Mouse (Mus musculus) liver, adult 2 months (tissue): Measurements from ENCODE around the gene Ptprg. TPM values are rescaled to one million over a fixed set of nuclear protein-coding genes. Genes with fewer than 3 reads are reported as not detected.

ENCODE experiments used
- DNase-seq: peaks from one replicate; pipeline ENCODE4 v3.0.0-alpha.2; 2011; ENCODE audit warnings: low read depth, low spot score; ENCODE audit errors: extremely low read depth
- H3K27ac ChIP-seq: fragments of 200-500 bp; replicated peaks from 2 replicates; pipeline ENCODE4 v1.5.1; 2012; ENCODE audit warnings: low read depth, mild to moderate bottlenecking, control low read depth, inconsistent platforms, low read length; ENCODE audit not compliant: insufficient read depth
- H3K27me3 ChIP-seq: fragments of 200-500 bp; 2 replicates; pipeline ENCODE4 v1.6.1; 2012; ENCODE audit warnings: mild to moderate bottlenecking, moderate library complexity, low read length, inconsistent platforms; ENCODE audit not compliant: control insufficient read depth, insufficient read depth
- H3K36me3 ChIP-seq: fragments of 200-500 bp; 2 replicates; pipeline ENCODE4 v1.6.1; 2012; ENCODE audit warnings: low read length, inconsistent platforms; ENCODE audit not compliant: control insufficient read depth, insufficient read depth
- H3K4me1 ChIP-seq: fragments of 200-500 bp; 2 replicates; pipeline ENCODE4 v1.6.1; 2011; ENCODE audit warnings: low read length; ENCODE audit not compliant: control insufficient read depth, insufficient read depth
- H3K4me3 ChIP-seq: fragments of 200-500 bp; 2 replicates; pipeline ENCODE4 v1.5.1; 2011; ENCODE audit warnings: low read depth, mild to moderate bottlenecking, control low read depth, low read length, moderate library complexity; ENCODE audit not compliant: insufficient read depth
- H3K79me2 ChIP-seq: fragments of 200-500 bp; 2 replicates; pipeline ENCODE4 v1.6.1; 2012; ENCODE audit warnings: inconsistent platforms, mild to moderate bottlenecking, low read length, moderate library complexity; ENCODE audit not compliant: control insufficient read depth, insufficient read depth
- H3K9ac ChIP-seq: fragments of 200-500 bp; 2 replicates; pipeline ENCODE4 v1.6.1; 2012; ENCODE audit warnings: low read depth, mild to moderate bottlenecking, control low read depth, inconsistent platforms, low read length
- CTCF ChIP-seq: fragments of 200-500 bp; IDR thresholded peaks from 2 replicates; pipeline ENCODE4 v1.5.1; 2011; ENCODE audit warnings: low read depth, low read length, control low read depth
- POLR2A ChIP-seq: fragments of 200-500 bp; IDR thresholded peaks from 2 replicates; pipeline ENCODE4 v1.6.1; 2011; ENCODE audit warnings: low read length, control low read depth; ENCODE audit not compliant: insufficient read depth; ENCODE audit errors: extremely low read depth
- WGBS: fragments of 180-500 bp; shearing (Covaris S2); methylation state at CpG from one replicate; pipeline ENCODE4 v1.1.7; 2018; 5-methylcytosine and 5-hydroxymethylcytosine counted together
- polyA plus RNA-seq: library from polyadenylated mRNA; depleted of rRNA; stranded (reverse); fragments of >200 nt; gene quantifications from 2 replicates; pipeline ENCODE4 v1.2.3, GENCODE M21; 2012
- total RNA-seq: library from RNA; depleted of rRNA; stranded (reverse); fragments of >200 nt; gene quantifications from 2 replicates; pipeline ENCODE4 v1.2.3, GENCODE M21; 2014

Ptprg gene
- total and polyA plus RNA-seq, 2 experiments: 17.4 to 19.9 TPM

GRCm38 (mm10) chr14:11640996-11641395, 87.7 kb downstream of the Ptprg start:
- Histone ChIP-seq H3K79me2 (peaks cover 26% of the 10 kb centered on the region; the same call in 1 of the 2 replicates), H3K9ac (no peak overlapping the region), H3K27ac (no peak overlapping the region), H3K4me1 (peaks cover 2% of the 10 kb centered on the region), H3K27me3 (no peaks in the 10 kb centered on the region), H3K4me3 (no peak overlapping the region), H3K36me3 (no peaks in the 10 kb centered on the region)
- peak; percentile 41 for DNase-seq
- no peak for TF ChIP-seq CTCF
- no peak for TF ChIP-seq POLR2A
- WGBS: 75% methylated on average over 3 of the region's 3 CpGs

DNA sequence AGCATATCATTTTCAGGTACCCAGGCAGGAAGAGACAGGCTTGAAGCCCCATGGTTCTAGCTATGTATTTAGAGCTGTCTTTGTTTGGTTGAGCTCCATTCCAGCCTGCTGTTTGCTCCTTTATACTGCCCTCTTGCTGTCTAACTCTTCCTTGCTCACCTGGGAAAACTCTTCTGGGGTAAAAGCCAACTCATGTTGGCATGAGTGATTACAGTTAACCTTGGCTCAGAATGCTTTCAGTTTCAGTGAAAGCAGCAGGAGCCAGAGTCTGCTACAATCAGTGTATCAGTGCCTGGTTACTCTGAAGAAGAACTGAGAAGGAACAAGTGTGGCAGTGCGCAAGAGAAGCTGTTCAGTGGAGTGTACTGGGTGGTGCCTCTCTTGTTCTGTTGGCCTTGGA, 89.6 kb downstream of the Ptprg start:
- H3K79me2 ChIP-seq: peaks cover 31% of the 10 kb centered on the region; the same call in 1 of the 2 replicates
- H3K4me3 ChIP-seq: no peak overlapping the region
- H3K36me3 ChIP-seq: no peaks in the 10 kb centered on the region
- DNase-seq: peak; percentile 89
- H3K27me3 ChIP-seq: no peaks in the 10 kb centered on the region
- 28% methylated on average over 1 of the region's 1 CpGs for WGBS
- TF ChIP-seq CTCF: 0 out of 2 replicates have a peak, but pooled peaks have one; percentile 19
- TF ChIP-seq POLR2A: no peak
- H3K9ac ChIP-seq: no peak overlapping the region
- H3K27ac ChIP-seq: no peak overlapping the region
- H3K4me1 ChIP-seq: peaks cover 2% of the 10 kb centered on the region

DNA sequence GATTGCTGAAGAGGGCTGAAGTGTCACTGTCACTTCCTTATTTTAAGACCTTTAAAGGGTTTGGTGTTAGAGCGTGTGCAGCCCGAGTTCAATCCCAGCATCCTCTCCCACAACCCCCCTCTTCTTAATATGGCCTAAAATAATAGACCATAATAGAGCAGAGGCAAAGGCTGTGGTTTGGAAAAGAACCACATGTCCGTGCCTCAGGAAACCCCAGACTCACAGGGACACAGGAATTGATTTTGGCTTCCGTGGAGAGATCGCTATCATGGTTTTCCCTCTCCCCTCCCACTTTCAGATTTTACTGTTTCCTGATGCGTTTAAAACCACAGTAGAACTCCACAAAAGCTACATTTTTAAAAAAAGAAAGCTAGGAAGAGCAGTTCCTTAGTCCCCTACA, 104.0 kb downstream of the Ptprg start:
- Histone ChIP-seq H3K4me1 (peaks cover 7% of the 10 kb centered on the region), H3K27me3 (no peaks in the 10 kb centered on the region), H3K9ac (no peak overlapping the region), H3K36me3 (no peaks in the 10 kb centered on the region), H3K27ac (no peak overlapping the region), H3K4me3 (no peak overlapping the region), H3K79me2 (peaks cover 30% of the 10 kb centered on the region; the same call in 1 of the 2 replicates)
- 33% methylated on average over 6 of the region's 6 CpGs for WGBS
- TF ChIP-seq CTCF (no peak), POLR2A (no peak)
- DNase-seq: peak; percentile 28

DNA sequence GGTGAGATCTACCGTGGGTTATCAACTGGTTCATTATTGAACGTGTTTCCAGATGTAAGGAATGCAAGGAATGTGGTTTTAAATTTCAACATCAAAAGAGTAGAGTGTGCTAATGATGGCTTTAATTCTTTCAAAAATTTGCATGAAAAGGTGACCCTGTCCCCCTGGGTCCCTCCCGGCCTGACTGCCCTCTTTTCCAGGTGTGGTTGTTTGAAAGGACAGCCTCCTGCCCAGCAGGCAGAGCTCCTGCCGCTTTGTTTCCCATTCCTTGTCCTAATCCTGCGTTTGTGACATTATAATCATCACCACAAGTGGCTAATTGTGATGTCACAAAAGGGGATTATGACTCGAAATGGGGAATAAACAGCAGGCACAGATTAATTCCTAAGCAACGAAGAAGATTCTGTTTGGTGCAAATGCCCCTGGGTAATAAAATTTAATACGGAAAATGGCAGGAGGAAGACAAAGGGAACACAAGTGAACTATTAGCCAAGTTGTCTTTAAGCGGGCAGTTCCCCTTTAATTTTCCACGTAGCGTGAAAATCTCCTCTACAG, 110.4 kb downstream of the Ptprg start:
- no peak for TF ChIP-seq POLR2A
- TF ChIP-seq CTCF: no peak
- H3K27ac ChIP-seq: no peak overlapping the region
- H3K36me3 ChIP-seq: no peaks in the 10 kb centered on the region
- H3K27me3 ChIP-seq: no peaks in the 10 kb centered on the region
- WGBS: 86% methylated on average over 11 of the region's 11 CpGs
- no peaks in the 10 kb centered on the region for H3K4me1 ChIP-seq
- H3K9ac ChIP-seq: no peak overlapping the region
- DNase-seq: no peak
- H3K4me3 ChIP-seq: no peak overlapping the region
- H3K79me2 ChIP-seq: peaks cover 18% of the 10 kb centered on the region; the same call in 1 of the 2 replicates

DNA sequence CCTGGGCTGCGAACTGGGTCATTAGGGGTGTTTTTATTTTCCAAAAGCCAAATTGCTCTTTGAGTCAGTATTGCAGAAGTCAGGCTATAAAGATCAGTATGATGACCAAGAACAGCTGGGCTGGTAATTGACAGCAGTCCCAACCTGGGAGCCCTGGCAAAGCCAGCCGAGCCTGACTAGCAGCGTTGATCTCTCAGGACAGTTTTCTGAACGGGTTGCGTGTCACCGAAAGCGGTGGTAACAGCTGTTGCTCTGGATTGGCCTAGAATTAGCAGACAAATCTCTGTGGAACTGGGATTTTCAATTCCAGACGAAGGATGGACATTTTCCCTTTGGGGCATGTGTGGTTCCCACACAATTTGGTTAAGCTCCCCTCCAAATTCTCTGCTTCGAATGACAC, 111.0 kb downstream of the Ptprg start:
- Histone ChIP-seq H3K79me2 (peaks cover 18% of the 10 kb centered on the region; the same call in 1 of the 2 replicates), H3K27ac (no peak overlapping the region), H3K36me3 (no peaks in the 10 kb centered on the region), H3K27me3 (no peaks in the 10 kb centered on the region), H3K4me3 (no peak overlapping the region), H3K4me1 (no peaks in the 10 kb centered on the region), H3K9ac (no peak overlapping the region)
- TF ChIP-seq POLR2A: no peak
- no peak for TF ChIP-seq CTCF
- no peak for DNase-seq
- WGBS: 87% methylated on average over 9 of the region's 9 CpGs

DNA sequence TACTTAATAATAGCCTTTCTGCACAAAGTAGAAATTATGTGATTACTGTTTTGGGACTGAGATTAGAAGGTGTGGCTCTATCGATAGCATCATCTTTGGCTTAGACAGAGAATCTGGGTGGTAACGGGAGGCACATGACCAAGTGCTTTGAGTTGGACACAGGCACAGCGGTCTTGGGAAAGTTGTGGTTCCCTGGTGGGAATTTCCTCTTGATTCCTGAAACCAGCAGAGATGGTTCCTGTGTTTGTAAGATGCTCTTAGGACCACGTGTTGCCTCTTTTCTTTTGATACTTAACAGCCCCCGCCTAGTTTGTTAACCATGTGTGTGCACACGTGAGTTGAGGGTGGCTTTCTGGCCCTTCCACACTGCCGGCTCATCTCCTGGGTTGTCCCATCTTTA, 111.7 kb downstream of the Ptprg start:
- H3K27ac ChIP-seq: no peak overlapping the region
- WGBS: 85% methylated on average over 7 of the region's 7 CpGs
- H3K79me2 ChIP-seq: peaks cover 16% of the 10 kb centered on the region; the same call in 1 of the 2 replicates
- no peaks in the 10 kb centered on the region for H3K36me3 ChIP-seq
- no peak for TF ChIP-seq POLR2A
- TF ChIP-seq CTCF: no peak
- no peak overlapping the region for H3K9ac ChIP-seq
- no peaks in the 10 kb centered on the region for H3K27me3 ChIP-seq
- H3K4me3 ChIP-seq: no peak overlapping the region
- H3K4me1 ChIP-seq: no peaks in the 10 kb centered on the region
- no peak for DNase-seq
